Mouse (Mus musculus) testis, adult 2 months (tissue): ENCODE measurements around the gene Sap30bp. TPM values are rescaled to one million over a fixed set of nuclear protein-coding genes. Genes with fewer than 3 reads are reported as not detected.

Experiments
- H3K27ac ChIP-seq: fragments of 200-500 bp; 2 replicates; pipeline ENCODE4 v1.5.1; 2012; ENCODE audit warnings: low read depth, low read length; ENCODE audit not compliant: control insufficient read depth, insufficient read depth
- H3K27me3 ChIP-seq: fragments of 200-500 bp; 2 replicates; pipeline ENCODE4 v1.6.1; 2012; ENCODE audit warnings: mild to moderate bottlenecking, low read length, moderate library complexity; ENCODE audit not compliant: control insufficient read depth, insufficient read depth
- H3K36me3 ChIP-seq: fragments of 200-500 bp; 2 replicates; pipeline ENCODE4 v1.6.1; 2012; ENCODE audit warnings: mild to moderate bottlenecking, low read length; ENCODE audit not compliant: control insufficient read depth, insufficient read depth
- H3K4me1 ChIP-seq: fragments of 200-500 bp; 2 replicates; pipeline ENCODE4 v1.6.1; 2012; ENCODE audit warnings: low read length; ENCODE audit not compliant: control insufficient read depth, insufficient read depth
- H3K4me3 ChIP-seq: fragments of 200-500 bp; 2 replicates; pipeline ENCODE4 v1.5.1; 2012; ENCODE audit warnings: low read depth, mild to moderate bottlenecking, low read length, moderate library complexity, mixed read lengths; ENCODE audit not compliant: control insufficient read depth
- CTCF ChIP-seq: fragments of 200-500 bp; IDR thresholded peaks from 2 replicates; pipeline ENCODE4 v1.5.1; 2012; ENCODE audit warnings: low read depth, mild to moderate bottlenecking, inconsistent platforms, low read length, moderate library complexity; ENCODE audit not compliant: control insufficient read depth, insufficient read depth, insufficient replicate concordance
- POLR2A ChIP-seq: fragments of 200-500 bp; IDR thresholded peaks from 2 replicates; pipeline ENCODE4 v1.6.1; 2012; ENCODE audit warnings: low read depth, mild to moderate bottlenecking, inconsistent platforms, low read length, moderate library complexity; ENCODE audit not compliant: control insufficient read depth
- polyA plus RNA-seq: library from polyadenylated mRNA; depleted of rRNA; stranded (reverse); fragments of >200 nt; gene quantifications from 2 replicates; pipeline ENCODE4 v1.2.3, GENCODE M21; 2012

Gene Sap30bp
- polyA plus RNA-seq, 1 experiment, result 20.2 TPM

DNA sequence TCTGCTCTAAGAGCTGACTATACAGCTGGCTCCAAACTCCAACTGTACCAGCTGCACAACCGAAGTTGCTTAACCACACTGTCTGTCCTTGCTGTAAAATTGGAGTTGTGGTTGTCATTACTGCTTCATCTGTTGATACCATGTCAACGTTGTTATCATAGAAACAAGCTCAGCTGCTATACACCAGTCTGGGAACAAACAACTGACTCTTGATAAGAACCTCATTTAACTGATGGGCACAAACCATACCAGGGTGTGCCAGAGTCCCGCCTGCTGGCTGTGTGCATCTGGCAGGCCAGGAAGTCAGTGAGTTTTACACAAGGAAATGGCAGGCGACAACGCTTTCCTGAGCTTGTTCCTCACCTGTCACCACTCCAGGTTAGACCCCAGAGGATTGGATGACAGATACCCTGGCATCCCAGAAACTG is 21.9 kb upstream of the Sap30bp start:
- Histone ChIP-seq H3K4me3 (peak overlapping the region; percentile 89), H3K27me3 (no peaks in the 10 kb centered on the region), H3K27ac (no peak overlapping the region), H3K4me1 (peaks cover 4% of the 10 kb centered on the region), H3K36me3 (peaks cover 2% of the 10 kb centered on the region)
- TF ChIP-seq CTCF (no peak), POLR2A (no peak)

DNA sequence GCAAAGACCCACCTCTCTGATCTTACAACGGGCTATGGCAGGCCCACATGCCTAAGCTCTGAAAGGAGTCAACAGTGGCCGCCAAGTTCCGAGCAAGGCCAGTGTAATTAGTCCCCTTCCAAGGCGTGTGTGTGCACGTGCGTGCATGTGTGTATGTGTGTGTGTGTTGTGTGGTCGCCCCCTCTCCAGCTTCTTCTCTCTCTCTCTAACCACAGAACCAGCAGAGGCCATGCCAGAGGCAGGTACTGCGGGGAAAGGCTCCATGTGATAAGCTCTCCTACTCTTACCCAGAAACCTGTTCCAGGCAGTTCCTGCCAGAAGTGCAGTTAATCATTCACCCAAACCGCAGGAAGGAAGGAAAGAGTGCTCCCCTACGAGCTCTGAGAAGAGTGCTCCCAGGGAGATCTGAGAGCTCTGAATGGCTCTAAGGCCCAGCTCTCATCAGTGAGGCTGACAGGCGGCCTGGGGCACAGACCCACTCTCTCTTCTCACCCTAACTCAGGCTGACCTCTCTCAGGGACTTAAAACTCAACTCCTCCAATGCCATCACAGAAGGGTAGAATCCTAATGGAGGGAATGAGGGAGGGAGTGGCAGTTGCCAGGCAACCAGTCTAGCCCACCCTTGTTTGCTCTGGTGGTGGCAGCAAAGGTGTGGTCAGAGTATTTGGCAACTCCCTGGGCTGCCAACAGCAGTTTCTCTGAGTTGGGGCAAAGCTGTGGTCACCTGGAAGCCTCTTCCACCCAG is 21.3 kb upstream of the Sap30bp start, which contains the start of gene Smim6:
Gene Smim6, plus strand, starts transcription at position 386 of the 745 bp plus-strand sequence.
- no peak for TF ChIP-seq CTCF
- TF ChIP-seq POLR2A, result peak; percentile 70
- peaks cover 2% of the 10 kb centered on the region for H3K36me3 ChIP-seq
- H3K27me3 ChIP-seq, result no peaks in the 10 kb centered on the region
- H3K27ac ChIP-seq, result peak within 1 kb of the TSS; percentile 63
- peak within 1 kb of the TSS; percentile 89 for H3K4me3 ChIP-seq
- peaks cover 4% of the 10 kb centered on the region for H3K4me1 ChIP-seq

DNA sequence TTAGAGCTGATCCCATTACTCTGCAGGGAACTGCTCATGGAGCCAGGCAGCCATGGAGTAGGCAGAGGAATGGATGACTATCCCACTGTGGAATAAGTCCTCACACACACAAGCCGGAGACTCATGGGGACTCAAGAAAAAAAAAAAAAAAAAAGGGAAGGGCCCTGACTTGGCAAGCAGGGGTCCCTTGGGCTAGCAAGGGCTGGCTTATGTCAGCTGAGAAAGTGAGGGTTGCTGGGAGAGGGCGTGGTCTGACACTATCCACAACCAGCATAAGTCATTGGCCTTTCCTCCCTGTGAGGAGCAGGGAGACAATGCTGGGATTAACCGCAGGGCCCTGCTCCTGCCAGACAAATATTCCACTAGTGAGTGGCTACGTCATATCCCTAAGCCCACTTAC is 16.5 kb upstream of the Sap30bp start:
- Histone ChIP-seq H3K27ac (no peak overlapping the region), H3K4me1 (peaks cover 4% of the 10 kb centered on the region), H3K36me3 (peaks cover 2% of the 10 kb centered on the region), H3K4me3 (no peak overlapping the region), H3K27me3 (no peaks in the 10 kb centered on the region)
- TF ChIP-seq CTCF (no peak), POLR2A (no peak)

DNA sequence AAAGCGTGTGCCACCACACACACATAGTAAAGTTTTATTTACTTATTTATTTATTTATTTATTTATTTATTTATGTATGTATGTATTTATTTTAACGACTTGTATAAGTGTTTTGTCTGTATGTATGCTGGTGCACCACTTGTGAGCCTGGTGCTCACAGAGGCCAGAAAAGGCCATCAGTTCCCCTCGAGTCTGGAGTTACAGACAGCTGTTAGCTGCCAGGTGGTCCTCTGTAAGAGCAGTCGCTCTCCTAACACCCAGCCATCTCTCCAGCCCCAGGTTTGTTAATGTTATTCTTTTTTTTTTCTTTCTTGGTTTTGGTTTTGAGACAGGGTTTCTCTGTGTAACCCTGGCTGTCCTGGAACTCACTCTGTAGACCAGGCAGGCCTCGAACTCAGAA is 14.4 kb upstream of the Sap30bp start:
- no peaks in the 10 kb centered on the region for H3K4me1 ChIP-seq
- no peaks in the 10 kb centered on the region for H3K27me3 ChIP-seq
- no peak overlapping the region for H3K4me3 ChIP-seq
- H3K36me3 ChIP-seq, result peaks cover 2% of the 10 kb centered on the region; the same call in 1 of the 2 replicates
- no peak for TF ChIP-seq POLR2A
- TF ChIP-seq CTCF, result no peak
- no peak overlapping the region for H3K27ac ChIP-seq

DNA sequence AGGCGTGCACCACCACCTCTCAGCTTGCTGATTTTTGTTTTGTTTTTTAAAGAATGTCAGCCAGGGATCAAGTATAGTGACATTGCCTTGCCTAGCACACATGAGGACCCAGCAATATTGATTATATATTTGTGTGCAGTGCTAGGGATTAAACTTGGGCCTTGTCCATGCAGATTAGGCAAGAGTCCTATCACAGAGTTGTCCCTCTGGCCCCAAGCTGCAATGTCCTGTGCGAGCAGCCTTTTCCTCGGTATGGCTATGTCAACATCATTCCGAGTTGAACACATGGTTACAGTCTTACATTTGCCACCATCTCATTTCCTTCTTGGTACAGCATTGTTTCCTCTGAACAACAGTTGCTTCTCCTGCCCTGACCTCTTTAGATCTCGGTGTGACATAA is 14.0 kb upstream of the Sap30bp start:
- no peak for TF ChIP-seq POLR2A
- TF ChIP-seq CTCF, result no peak

DNA sequence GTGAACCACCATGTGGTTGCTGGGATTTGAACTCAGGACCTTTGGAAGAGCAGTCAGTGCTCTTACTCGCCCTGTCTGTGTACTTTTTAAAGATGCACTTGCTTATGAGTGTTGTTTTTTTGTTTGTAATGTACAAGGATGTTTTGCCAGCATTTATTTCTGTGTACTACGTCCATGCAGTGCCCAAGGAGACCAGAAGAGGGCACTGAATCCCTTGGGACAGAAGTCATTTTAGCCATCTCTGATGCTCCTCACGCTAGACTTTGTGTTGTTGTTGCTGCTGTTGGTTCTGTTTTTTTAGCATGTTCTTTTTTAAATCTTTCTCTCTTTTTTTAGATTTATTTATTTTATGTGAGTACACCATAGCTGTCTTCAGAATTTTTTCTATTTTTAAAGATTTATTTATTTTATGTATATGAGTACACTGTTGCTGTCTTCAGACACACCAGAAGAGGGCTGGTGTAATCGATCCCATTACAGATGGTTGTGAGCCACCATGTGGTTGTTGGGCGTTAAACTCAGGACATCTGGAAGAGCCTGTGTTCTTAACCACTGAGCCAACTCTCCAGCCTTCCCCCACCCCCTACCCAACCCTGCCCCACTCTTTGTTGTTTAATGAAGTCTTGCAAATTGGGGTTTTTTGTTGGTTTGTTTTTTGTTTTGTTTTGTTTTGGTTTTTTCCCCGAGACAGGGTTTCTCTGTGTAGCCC is 12.8 kb upstream of the Sap30bp start:
- H3K36me3 ChIP-seq, result peaks cover 2% of the 10 kb centered on the region; the same call in 1 of the 2 replicates
- no peaks in the 10 kb centered on the region for H3K27me3 ChIP-seq
- TF ChIP-seq POLR2A (no peak), CTCF (no peak)
- no peak overlapping the region for H3K27ac ChIP-seq
- H3K4me3 ChIP-seq, result no peak overlapping the region
- H3K4me1 ChIP-seq, result no peaks in the 10 kb centered on the region

More for the DNA sequence above, 14.0 kb upstream of the Sap30bp start:
- no peaks in the 10 kb centered on the region for H3K27me3 ChIP-seq
- H3K4me1 ChIP-seq, result no peaks in the 10 kb centered on the region
- peaks cover 2% of the 10 kb centered on the region; the same call in 1 of the 2 replicates for H3K36me3 ChIP-seq
- no peak overlapping the region for H3K4me3 ChIP-seq
- H3K27ac ChIP-seq, result no peak overlapping the region

DNA sequence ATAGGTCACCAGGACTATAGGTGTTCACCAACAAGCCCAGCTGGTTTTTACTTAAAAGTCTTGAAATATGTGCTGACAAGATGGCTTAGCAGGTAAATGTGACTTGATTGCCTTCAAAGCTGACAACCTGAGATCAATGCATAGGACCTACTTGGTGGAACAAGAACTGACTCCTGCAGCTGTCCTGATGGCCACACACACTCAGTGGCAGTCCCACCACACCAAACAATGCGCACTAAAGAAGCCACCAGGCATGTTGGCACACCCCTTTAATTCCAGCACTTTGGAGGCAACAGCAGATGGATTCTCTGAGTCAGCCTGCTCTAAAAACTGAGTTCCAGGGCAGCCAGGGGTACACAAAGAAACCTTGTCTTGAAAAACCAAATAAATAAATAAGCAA is 11.1 kb upstream of the Sap30bp start:
- Histone ChIP-seq H3K4me3 (no peak overlapping the region), H3K27ac (no peak overlapping the region), H3K36me3 (peaks cover 2% of the 10 kb centered on the region; the same call in 1 of the 2 replicates), H3K27me3 (no peaks in the 10 kb centered on the region), H3K4me1 (no peaks in the 10 kb centered on the region)
- no peak for TF ChIP-seq POLR2A
- TF ChIP-seq CTCF, result no peak
